Mouse (Mus musculus): ENCODE results near the gene Mblac1.

Gene Mblac1

DNA sequence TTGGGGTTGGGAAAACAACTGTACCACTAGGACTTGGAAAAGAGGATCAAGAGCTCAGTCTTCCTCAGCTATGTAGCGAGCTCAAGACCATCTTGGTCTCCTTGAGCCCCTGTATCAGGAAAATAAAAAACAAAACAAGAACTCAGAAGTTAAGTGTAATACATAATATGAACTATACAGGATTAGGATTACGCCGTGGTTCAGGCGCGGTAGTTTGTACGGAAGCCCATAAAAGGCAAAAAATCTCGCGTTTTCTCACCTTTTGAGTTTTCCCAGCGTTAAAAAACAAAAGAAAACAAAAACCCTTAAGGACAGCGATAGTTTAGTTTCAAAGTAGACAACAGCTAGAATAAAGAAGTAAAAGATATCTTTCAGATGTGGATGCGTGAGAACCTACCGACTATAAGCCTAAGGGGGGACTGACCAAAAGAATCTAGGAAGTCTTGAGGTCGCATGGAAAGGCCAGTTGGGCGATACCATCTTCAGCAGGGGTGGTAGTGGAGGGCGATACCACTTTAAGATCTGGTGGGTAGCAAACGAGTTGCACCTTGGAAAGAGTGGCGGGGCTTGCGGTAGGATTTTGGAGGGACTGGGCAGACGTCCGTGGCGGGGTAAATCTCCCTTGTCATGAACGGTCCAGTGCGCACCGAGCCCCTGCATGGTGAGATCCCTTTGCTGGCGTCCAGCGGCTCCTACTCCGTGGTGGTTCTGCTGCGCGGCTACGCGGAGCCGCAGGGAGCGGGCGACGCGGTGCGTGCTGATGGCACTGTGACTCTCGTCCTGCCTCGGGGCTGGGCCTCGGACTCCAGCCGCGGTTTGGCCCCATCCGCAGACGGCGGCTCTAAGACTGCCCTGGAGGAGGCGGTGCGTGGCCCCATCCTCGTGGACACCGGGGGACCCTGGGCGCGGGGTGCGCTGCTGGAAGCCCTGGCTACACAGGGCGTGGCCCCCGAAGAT, at the start of gene Mblac1:
TSS of gene Mblac1 (plus strand) at position 544 of the 957 bp plus-strand sequence.
- peak; percentile 71 for DNase-seq (ENCODE audit: low read depth, low spot score)

DNA sequence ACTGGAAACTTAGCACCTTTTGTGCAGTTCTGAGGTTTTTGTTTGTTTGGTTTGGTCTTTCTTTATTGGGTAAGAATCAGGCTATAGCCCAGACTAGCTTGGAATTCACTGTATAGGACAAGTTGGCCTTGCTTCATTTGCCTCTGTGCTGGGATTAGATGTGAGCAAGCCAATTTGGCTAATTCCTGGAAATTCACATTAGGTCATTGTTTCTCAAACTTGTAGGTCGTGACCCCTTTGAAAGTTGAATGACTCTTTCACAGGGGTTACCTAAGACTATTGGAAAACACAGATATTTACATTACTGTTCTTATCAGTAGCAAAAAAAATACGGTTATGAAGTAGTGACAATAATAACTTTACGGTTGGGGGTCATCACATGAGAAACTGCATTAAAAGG, 39.7 kb upstream of the Mblac1 start:
- no peak for DNase-seq (ENCODE audit: low read depth, low spot score)

DNA sequence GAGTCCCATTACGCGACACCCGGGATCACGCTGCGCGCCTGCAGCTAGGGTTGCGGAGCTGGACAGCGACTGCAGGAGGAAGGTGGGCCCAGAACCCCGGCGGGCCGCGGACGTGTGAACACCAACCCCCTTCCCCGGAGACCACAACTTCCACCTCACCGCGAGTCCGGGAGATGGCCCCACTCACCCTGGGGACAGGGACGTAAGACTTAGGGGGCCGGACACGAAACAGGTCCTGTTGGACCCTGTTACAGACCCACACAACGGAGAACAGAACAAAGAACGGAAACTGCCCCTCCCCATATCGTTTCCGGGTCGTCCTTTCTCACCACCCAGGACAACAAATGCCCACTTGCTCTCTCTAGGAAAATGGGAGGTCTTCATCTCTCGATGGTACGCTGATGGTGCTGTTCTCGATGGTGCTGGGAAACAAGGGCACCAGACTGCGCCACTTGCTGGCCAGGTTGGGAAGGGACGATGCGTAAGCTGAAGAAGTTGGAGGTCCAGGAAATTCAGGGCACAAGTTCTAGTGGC, 38.6 kb upstream of the Mblac1 start, which contains the start of gene Zfp113:
TSS of gene Zfp113 (minus strand) at position 302 of the 534 bp plus-strand sequence.
- peak; percentile 91 for DNase-seq (ENCODE audit: low read depth, low spot score)

DNA sequence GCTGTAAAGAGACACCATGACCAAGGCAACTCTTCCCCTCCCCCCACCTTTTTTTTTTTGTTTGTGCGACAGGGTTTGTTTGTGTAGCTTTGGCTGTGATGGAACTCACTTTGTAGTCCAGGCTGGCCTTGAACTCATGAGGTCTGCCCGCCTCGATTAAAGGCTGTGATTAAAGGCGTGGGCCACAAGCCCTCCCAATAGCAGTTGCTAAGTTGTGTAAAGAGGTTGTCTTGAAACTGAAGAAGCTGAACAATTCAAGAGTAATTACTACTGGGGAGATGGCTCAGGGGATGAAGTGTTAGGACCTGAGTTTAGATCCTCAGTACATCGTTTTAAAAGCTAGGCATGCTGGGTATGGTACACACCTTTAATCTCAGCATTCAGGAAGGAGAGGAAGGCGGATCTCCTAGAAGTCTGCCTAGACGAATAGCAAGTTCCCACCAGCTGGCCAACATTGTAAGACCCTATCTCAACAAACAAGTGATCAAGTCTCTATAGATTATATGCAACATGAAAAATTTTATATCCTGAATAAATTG, 33.8 kb upstream of the Mblac1 start:
- no peak for DNase-seq (ENCODE audit: low read depth, low spot score)

DNA sequence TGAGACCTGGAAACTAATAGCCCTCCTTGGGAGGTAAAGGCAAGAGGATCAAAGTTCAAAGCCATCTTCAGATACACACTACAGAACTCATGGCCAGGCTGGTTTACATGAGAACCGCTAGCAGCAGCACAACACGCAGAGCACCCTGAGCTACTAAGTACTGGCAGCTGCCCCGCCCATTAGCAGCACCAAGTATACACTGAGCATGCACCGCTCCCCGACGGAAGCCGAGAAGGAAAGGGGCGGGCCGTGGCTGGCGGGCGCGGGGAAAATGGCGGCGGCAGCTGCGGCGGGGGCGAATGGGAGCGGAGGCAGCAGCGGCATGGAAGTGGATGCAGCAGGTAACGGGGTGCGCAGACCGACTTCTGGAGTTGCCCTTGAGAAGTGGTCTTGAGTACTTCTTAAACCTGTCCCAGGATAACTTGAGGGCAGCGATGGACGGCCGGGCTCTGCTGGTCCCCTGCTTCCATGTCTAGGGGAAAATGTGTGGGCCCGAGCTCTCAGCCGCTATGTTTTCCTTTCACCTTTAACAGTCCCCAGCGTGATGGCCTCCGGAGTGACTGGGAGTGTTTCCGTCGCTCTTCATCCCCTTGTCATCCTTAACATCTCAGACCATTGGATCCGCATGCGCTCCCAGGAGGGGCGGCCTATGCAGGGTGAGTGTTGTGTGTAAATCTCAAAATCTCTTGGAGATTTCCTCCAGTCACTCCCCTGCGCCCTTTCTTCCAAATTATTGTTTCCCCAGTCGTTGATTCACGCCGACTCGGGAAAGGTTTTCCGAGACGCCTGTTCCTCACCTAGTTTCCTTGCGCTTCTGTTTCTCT, 33.1 kb upstream of the Mblac1 start, which contains the start of gene Cops6:
TSS of gene Cops6 (plus strand) at position 230 of the 824 bp plus-strand sequence.
- peak; percentile 84 for DNase-seq (ENCODE audit: low read depth, low spot score)

DNA sequence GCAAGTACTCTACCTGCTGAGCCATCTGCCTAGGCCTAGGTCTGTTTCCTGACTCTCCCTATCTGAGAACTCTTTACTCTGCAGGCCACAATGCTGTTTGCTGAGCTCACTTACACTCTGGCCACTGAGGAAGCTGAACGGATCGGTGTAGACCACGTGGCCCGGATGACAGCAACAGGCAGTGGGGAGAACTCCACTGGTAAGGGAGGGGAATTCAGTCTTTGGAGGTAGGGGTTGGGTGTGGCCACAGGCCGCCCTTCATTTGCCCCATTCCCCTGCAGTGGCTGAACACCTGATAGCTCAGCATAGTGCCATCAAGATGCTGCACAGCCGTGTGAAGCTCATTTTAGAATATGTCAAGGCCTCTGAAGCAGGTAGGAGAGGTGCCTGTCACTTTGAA, 31.1 kb upstream of the Mblac1 start:
- DNase-seq (ENCODE audit: low read depth, low spot score) = no peak

DNA sequence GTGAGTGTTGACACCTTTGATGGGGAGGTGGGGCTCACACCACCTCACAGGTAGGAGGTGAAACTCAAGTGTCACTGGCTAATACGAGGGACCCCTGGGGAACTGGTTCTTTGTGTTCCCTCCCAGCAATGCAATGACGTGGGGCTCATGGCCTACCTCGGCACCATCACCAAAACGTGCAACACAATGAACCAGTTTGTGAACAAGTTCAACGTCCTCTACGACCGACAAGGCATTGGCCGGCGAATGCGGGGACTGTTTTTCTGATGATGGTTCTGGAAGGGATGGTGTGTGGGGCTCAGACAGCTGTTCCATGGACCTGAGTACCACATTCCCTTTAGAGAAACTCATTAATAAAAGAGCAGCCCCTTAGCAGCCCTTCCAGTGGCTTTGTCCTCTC, 30.5 kb upstream of the Mblac1 start:
- no peak for DNase-seq (ENCODE audit: low read depth, low spot score)

DNA sequence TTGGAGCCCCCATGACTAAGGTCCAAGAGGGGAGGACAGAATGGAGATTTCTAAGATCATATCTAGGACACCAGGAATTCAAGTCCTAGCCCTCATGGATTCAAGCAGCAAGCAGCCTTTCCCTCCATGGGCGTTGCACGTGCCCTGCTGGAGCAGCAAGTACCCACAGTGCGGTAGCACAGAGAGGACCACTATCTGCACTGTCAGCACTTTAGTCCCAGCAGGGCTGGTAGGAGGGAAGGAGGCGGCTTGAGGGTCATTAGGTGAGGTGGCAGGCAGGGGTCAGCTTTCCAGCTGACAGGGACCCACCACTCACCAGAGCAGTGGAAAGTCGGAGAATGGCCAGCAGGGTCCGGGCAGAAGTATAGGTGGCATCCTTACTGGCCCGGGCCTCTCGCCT, 28.5 kb upstream of the Mblac1 start:
- DNase-seq (ENCODE audit: low read depth, low spot score) = no peak

DNA sequence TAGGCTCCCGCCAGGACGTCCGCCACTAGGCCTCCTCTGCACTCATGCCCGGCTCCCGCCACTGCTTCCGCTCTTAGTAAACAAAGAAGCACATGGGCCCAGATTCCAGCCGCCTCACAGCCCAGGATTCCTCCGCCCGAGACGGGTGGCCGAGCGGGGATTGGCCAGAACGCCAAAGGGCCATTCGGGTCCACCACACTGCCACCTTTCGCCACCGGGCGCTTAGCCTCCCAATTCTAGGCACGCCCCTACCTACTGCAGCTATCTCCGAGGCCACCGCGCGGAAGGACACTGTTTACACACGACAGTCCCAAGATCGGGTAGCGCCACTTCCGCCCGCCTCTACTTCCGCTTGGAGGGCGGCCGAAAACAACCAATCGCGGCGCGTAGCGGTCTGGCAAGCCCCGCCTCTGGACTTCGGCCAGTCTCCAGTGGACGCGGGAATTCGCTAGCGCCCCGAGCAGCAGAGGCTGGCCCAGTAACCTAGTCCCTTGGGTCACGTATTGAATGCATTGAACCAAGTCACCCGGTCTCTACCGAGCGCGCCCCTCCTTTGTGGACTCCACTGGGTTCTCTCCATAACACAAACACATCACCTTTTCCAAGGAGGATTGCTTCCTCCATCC, 23.1 kb upstream of the Mblac1 start:
- peak; percentile 89 for DNase-seq (ENCODE audit: low read depth, low spot score)

DNA sequence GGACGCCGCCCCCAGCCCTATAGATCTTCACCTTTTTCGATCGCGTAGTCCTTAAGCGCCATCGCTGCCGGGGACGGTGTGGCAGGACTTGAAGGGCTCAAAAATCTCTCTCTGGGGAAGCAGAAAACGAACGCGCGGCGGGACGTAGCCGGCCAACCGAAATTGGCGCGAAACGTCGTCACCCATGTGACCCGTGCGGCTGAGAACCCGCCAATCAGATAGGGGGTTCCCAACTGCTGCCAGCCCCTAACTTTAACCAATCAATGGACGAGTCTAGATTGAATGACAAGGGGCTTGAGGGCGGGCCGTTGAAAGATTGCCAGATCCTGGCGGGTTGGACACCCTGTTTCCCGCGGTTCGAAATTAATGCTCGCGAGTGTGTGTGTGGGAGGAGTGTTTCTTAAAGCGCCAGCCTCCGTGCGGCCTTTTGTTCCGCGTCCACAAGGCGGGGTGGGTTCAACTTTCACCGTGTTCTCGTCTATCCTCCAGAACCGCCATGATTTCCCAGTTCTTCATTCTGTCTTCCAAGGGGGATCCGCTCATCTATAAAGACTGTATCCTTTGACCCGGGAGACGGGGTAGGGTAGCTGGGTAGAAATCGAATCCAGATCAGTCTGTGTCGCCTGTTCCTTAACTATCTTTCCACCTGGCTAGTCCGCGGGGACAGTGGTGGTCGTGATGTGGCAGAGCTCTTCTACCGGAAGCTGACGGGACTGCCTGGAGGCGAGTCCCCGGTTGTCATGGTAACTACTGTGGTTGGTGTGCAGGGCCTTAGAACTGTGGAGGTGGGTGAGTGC, 22.2 kb upstream of the Mblac1 start, which contains the start of the genes Ap4m1 and Mcm7:
TSS of gene Ap4m1 (plus strand) at position 308 of the 797 bp plus-strand sequence.
TSS of gene Mcm7 (minus strand) at position 728 of the 797 bp plus-strand sequence.
- DNase-seq (ENCODE audit: low read depth, low spot score) = peak; percentile 93

DNA sequence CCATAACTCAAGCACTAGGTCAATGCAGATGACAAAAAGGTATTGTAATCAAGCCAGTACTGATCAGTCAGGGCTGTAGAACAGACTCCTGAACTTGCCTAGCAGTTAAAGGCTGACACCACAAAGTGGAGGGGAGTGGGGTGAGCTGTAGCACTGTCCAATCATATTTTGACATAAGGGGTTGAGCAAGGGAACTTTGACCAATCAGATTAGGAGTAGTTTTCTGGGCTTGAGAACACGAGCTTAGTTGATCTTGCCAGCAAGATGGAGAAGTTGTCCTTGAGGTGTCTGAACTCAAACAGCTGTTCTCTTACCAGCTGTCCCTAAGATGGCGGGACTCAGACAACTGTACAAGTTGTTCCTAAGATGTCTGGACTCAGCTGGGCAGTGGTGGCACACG, 20.9 kb upstream of the Mblac1 start:
- DNase-seq (ENCODE audit: low read depth, low spot score) = no peak

DNA sequence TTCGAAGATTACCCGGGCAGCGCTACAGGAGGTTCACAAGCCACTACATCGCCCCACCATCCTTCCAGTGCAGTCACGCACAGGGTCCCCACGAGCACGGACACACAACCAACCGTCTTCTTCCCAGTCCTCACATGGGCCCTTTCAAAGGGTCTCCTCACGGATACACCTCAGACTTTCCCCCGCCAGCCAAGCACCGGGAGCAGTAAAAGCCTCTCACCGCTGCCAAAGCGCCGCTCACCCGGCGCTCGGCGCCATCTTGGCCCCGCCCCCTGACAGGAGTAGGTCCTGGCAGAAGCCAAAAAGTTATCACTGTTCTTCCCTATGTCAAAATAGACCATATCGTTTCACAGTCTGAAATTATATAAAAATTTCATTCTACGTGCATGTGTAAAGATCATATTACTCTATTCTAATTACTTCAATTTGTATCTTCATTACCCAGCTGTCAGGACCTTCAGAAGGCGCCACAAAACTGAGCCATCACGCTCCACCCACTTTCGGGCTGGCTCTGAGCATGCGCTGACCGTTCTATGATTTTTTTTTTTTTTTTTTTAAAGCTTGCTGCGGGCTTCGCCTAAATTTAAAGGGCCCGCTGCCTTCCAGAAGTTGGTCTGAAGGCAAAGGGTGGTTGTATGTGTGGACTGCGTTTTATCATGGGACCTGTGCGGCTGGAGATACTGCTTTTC, 7.0 kb upstream of the Mblac1 start, which contains the start of the genes Taf6 and Cnpy4:
TSS of gene Taf6 (minus strand) at position 502 of the 689 bp plus-strand sequence.
TSS of gene Cnpy4 (plus strand) at position 536 of the 689 bp plus-strand sequence.
- DNase-seq (ENCODE audit: low read depth, low spot score) = peak; percentile 86

DNA sequence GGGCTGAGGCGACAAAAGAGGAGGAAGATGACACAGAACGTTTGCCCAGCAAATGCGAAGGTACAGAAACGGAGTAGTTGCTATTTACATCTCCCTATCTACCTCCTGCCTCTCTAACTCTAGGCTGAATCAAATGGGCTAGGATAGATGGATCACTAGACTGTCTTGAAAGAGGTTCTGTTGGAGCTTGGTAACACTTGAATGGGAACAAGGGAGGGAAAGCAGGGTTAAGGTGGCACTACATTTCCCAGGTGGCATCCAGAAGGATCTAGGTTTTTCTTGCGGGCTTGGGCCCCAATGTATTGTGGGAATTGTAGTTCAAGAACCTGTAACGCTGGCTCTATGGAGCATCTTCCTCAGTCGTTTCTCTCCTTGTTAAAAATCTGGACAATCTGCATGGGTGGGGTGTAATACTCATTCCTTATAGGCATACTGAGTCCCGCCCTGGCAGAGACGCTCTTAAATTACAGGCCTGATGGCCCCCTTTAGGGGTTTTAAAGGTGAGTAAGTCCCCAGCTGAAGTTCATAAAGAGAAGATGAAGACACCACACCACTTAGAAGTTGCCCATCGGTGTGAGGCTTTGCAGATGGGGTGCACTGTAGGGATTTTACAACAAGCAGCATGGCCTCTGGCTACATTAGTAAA, 6.3 kb upstream of the Mblac1 start:
- DNase-seq (ENCODE audit: low read depth, low spot score) = peak; percentile 74

DNA sequence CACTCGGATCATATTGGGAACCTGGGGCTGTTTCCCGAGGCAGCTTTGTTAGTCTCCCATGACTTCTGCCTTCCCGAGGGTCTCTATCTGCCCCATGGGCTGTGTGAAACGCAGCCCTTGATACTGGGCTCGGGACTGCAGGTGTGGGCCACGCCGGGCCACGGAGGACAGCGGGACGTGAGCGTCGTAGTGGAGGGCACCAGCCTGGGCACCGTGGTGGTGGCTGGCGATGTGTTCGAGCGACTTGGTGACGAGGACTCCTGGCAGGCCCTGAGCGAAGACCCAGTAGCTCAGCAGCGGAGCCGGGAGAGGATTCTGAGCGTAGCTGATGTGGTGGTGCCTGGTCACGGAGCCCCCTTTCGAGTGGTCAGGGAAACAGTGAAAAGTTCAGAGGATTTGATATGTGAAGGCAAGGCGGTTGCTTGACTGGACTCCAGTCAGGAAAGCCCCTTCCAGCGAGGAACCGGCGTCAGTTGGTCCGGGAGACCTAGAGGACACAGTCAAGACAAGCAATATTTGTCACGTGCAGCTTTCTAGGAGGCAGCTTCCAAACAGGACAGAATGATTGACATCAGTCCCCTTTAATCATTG, 736 bp downstream of the Mblac1 start:
- DNase-seq (ENCODE audit: low read depth, low spot score) = no peak

DNA sequence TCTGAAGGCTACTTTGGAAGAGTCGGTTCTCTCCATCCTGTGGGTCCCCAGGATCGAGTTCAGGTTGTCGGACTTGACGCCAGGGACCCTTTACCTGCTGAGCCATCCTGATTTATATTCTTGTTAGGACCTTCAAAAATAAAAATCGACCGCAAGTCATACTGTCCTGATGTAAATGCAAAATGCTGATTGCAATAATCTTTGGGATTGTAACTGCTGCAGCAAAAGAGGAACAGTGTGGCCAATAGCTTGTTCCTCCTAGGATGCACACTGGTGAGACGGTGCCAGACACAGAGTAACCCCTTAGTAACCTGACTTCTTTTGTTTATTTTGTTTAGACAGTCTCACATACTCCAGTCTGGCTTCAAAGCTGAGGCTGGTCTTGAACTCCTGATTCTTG, 1.3 kb downstream of the Mblac1 start:
- no peak for DNase-seq (ENCODE audit: low read depth, low spot score)

DNA sequence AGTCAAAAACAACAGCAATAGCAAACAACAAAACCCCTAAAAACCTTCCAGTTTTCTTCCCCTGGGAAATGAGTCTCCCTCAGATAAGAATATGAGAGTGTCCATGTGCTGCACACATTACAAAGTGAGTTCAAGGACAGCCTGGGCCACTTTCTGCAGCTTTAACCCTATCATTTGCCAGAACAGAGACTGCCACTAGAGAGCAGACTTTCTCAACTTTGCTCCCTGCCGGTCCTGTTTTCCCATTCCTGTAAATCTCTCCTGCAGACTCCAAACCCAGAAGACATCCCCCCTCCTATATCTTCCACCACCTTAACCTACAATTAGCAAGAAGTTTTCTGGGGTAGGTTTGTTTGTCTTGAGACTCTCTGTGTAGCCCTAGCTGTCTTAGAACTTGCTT, 5.5 kb downstream of the Mblac1 start:
- no peak for DNase-seq (ENCODE audit: low read depth, low spot score)

DNA sequence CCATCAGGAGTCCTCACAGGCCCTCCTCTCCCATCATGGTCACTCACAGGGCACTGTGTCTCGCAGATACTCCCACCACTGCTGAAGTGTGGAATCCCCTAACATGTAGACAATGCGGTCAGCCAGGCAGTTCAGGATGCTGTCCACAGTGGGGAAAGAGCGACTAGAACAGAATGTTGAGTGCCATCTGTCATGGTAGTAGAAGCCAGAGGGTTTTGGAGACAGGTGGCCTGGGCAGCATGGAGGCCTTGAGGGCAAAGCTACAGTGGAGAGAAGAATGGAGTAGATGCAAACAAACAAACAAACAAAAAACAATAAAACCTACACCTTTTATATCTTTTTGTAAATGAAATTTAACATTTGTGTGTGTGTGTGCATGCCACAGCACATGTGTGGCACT, 8.0 kb downstream of the Mblac1 start:
- no peak for DNase-seq (ENCODE audit: low read depth, low spot score)

DNA sequence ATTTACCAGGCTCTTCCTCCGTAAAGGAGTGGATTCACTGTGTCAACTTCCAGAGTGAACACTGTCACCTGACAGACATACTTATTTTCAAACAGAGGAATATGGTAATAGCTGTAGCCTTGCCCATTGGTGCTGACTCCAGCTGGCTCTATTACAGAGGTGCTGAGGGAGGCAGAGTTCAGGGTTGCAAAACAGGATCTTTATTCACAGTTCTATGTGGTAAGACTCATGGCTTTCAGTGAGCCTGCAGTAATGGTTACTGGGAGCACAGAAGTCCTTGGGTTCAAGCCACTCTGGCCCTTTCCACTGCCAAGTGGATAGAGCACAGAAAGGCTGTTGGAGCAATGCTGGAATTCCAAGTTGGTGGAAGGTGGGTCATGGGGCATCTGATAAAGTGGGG, 13.1 kb downstream of the Mblac1 start:
- DNase-seq (ENCODE audit: low read depth, low spot score) = no peak

DNA sequence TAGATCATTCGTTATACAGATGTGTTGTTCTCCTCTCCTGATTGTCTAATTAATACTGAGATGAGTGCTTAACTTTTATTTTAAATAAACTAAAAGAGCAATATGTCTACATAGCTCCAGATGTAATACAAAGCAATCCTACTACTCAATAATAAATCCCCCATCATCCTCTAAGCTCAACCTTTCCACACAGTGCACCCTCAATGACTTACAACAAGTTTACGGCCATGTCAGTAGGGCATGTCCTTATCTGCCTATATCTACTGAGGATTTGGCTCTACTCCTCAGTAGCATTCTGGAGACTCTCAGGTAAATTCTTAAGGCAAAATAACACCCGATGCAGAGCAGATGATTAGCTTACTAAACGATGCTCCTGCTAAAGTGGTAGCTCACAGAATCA, 13.8 kb downstream of the Mblac1 start:
- DNase-seq (ENCODE audit: low read depth, low spot score) = no peak

All from retina, adult 2 months (tissue).